Mouse (Mus musculus) kidney, embryonic 16.5 days (tissue): ENCODE data around the gene Zfp300. TPM values are rescaled to one million over a fixed set of nuclear protein-coding genes. Genes with fewer than 3 reads are reported as not detected.

Experiments
- polyA plus RNA-seq: library from polyadenylated mRNA; unstranded; fragments of >200 nt; fragmentation: Nextera tagmentation; extraction: Ambion mirVana; gene quantifications from 2 replicates; pipeline ENCODE4 v1.2.1, GENCODE M21; 2015

Gene Zfp300
- polyA plus RNA-seq, 1 experiment from 2014 or later = 1.5 TPM

Other genes starting within 250 kb of the Zfp300 start
- 19.3 and 21.1 TPM in 2 replicates for gene Timp1, start 219.4 kb downstream of the Zfp300 start, polyA plus RNA-seq
- gene Syn1, start 168.5 kb downstream of the Zfp300 start, polyA plus RNA-seq = 0.27 and 0.51 TPM in 2 replicates
- 6.7 and 8.2 TPM in 2 replicates for gene Cfp, start 158.0 kb downstream of the Zfp300 start, polyA plus RNA-seq
- 13.6 and 17.1 TPM in 2 replicates for gene Elk1, start 138.9 kb downstream of the Zfp300 start, polyA plus RNA-seq
- gene Uxt, start 127.5 kb downstream of the Zfp300 start, polyA plus RNA-seq = 58.0 and 58.7 TPM in 2 replicates
- gene Zfp182, start 27.2 kb downstream of the Zfp300 start, polyA plus RNA-seq = 4.9 and 5.9 TPM in 2 replicates
- gene Spaca5, start 21.1 kb downstream of the Zfp300 start, polyA plus RNA-seq = not detected in 2 replicates
- not detected in 2 replicates for gene Ssxa1, start 26.3 kb upstream of the Zfp300 start, polyA plus RNA-seq
- not detected in 2 replicates for gene Gm21876, start 86.1 kb upstream of the Zfp300 start, polyA plus RNA-seq